Mouse (Mus musculus) cerebellum, postnatal 36 days (tissue): ENCODE results near the gene Fgd2.
"Not testable (repeated sequence)": the region's sequence is repeated elsewhere in the genome, so short reads cannot be mapped to it uniquely, and the experiment has no call there.

ENCODE experiments used
- DNase-seq, 2 experiments: peaks; one replicate each; pipeline ENCODE4 v3.0.0; 2021 to 2022; ENCODE audit warnings: mixed read lengths in 2 of 2

The Fgd2 gene

GRCm38 (mm10) chr17:29337979-29338823, 22.5 kb upstream of the Fgd2 start:
- DNase-seq, result peak in 1 of 2 experiments; percentile 1

DNA sequence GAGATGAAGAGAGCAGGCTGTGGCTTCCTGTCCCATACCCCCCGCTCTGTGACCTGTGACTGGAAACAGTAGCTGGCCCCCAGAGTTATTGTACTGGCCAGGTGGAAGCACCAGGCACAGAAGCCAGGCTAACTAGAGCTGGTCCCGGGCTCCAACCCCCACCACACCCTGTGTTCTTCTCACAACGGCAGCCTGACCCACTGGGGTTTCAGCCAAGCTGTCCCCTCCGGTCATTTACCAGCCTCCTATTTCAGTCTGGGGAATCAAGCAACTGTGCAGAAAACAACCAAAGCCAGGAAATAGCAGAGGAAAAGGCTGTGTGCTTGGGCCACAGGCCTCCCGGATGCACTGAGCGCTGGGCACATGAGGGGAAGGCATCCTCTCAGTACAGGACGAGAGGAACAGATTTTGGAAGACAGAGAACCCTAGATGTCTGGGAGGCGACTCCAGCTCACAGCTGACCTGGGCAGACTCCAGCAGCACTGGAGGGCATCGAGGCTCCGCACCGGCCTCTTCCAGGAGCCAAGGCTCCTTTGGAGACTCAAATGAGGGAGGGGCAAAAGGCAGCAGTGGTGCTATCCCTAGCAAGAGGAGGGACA, 21.4 kb upstream of the Fgd2 start:
- DNase-seq, result peak in 1 of 2 experiments; percentile 38

DNA sequence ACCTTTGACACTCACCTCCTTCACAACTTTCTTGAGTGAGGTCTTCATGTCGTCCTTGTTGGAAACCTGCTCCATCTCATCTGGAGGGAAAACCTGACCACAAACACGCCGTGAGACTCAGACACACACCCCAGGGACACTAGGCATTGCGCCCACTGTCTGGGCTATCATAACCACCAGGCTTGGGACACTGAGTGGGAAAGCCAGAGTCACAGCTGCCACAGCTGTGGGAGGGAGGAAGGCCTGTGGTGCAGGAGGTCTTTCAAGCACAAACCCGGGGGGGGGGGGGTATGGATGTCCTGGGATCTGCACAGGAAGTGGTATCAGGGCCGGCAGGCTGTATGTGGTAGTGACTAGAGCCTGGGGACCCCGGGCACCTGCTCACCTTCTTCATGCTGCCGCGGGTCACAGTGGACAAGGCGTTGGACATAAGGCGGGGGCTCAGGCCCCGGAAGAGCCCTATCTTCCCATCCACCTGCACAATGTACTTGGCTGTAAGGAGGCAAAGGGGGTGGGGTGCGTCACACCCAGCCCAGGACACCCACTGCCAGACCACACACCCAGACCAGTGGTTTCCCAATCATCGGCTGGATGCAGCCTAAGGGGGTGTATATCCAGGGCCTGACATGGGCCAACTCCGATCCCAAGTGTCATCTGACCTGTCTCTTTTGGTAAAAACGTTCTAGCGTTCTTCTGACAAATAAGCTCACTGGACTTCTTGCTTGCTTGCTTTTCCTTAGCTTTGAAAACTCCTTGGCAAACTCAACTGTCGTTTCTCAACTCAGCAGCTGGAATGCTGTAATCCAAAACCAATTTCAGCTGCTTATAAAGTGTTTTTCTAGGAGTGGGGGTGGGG, 20.1 kb upstream of the Fgd2 start:
- DNase-seq, result no peak

DNA sequence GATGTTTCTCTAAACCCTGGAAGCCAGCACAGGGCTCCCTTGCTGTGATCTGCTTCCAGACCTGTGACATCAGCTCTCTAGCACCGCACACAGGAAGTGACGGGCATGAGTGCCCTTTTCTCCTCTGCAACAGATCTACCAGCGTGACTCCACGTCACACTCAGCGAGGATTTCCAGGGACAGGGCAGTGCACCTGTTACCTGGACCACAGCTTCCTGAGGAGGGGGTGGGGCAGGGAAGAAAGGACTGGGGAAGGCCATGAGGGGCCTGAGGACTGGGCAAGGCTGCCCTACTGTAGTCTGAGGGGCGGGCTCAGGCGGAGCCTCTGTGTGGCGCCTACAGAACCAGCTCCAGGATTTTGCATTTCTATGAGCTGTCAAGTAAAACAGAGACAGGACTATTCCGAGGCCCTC, 19.1 kb upstream of the Fgd2 start:
- DNase-seq, result no peak

DNA sequence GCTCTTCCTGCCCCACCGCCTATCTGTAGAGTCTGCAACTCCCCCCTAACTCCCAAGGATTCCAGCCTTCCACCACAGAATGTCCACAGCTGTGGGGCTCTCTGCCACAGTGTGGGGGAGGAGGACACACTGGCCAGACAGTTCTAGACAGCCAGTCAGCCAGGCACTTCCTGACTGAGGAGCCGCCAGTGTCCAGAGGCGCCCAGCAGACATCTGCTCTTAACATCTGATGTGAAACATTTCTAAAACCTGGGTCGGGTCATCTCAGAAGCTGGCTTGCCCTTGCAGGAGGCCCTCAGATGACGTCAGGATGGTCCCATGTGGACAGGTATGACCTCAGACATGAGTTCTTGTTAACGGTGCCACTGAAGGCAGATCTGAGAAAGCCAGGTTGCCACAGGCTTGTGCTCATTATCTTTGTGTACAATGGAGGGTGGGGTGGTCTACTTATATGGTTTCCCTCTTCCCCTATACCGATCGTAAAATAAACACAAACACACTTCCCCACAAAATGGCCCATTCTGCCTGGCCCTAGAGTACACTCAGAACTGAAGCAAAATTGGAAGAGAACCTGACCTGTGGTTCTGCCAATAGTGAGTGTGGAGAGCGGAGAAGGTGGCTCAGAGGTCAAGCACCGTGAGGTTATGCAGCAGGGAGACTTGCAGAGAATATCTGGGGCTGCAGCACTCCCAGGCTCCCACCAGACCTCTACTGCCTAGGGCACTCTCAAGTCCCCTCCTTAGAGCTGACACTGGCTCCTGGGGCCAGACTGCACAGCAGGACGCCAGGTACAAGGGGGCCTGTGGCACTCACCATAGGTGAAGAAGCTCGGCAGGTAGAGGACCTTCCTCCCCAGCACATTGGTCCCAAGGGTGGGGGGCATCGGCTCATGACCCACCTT, 18.5 kb upstream of the Fgd2 start:
- DNase-seq, result no peak

GRCm38 (mm10) chr17:29343241-29343640, 17.5 kb upstream of the Fgd2 start:
- DNase-seq, result no peak

DNA sequence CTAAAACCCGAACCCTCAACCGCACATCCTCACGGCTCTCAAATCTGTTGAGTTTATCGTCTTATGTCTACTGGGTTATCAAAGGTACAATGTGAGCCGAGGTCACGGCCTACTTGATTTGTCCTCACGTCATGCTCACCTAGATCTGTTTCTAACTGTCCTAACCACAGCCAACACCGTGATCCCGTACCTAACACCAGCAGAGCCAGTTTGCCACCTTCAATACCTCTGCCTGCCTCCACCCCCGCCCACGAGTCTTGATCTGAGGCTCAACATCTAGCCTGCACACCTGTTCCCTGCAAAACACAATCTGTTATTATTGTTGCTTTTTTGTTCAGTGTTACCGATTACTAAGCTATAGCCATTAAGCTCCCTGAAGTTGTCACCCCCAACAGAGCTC, 15.4 kb upstream of the Fgd2 start:
- DNase-seq, result no peak

GRCm38 (mm10) chr17:29346496-29347125, 14.1 kb upstream of the Fgd2 start:
- peak in 1 of 2 experiments; percentile 40 for DNase-seq

DNA sequence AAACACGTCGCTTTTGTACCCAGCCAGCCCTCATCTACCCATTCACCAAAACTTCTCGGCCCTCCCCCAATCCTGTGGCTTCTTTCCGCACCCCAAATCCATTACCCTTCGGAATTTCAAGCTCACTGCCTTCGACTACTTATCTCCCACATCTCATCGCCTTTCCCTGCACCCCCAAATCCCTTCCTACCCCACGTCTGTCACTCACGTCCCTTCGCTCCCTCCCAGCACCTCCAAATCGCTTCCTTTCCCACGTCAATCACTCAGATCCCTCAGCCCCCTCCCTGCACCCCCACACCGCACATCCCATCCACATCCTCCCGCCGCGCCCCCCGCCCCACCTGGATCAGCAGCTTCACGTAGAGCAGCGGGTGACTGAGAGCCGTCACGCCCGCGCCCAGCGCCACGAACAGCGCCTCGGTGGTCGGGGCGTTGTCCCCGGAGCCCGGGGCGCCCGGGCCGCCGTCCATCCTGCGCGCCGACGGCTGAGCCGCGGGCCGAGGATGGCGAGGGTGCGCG, 13.5 kb upstream of the Fgd2 start:
- DNase-seq, result peak in 1 of 2 experiments; percentile 45

DNA sequence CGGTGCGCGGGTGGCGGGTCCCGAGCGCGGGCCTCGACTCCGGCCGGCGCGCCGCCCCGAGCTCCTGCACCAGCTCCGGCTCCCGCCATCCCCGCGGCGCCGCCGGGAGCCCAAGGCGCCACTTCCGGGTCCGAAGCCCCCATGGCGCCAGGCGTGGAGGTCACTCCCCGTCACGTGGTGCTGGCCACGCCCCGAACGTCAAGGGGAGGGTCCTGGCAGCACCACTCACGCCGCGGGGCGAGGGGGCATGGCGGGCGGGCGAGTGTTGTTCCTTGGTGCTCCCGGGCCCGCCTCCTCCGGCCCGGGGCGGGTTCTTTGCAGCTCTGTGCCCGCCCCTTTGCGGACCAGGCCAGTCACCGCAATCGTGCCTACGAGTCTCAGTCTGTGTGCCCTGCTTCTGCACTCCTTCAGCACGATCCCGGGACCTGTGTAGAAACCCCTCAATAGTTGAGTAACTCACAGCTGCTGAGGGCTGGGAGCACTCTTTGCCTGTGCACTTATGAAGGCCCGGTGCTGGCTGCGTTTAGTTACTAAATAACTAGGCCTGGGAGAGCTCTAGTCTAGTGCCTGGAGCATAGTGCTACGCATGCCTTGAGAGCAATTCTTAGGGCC, 13.0 kb upstream of the Fgd2 start, which contains the start of gene Mtch1:
Mtch1 (minus strand) TSS at position 290 of the 612 bp plus-strand sequence.
- peak; percentile 95 to 98 for DNase-seq

DNA sequence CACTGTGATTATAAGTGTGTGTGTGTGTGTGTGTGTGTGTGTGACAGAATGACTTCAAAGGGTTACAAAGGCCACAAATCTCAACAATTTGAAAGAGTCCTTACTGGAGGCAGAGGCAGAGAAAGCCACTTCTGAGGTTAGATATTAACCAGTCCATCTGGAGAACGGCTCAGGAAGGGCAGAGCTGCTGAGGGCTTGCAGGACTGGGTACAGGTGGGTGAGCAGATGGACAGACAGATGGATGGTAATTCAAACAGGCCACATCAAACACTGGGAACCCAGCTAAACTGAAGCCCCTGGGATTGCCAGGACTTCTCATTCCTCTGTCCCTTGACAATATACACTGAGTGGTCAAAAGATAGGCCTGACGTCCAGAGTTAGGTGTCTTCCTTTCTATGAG, 11.7 kb upstream of the Fgd2 start:
- DNase-seq, result peak in 1 of 2 experiments; percentile 34

GRCm38 (mm10) chr17:29351056-29351455, 9.7 kb upstream of the Fgd2 start:
- DNase-seq, result not testable (repeated sequence)

DNA sequence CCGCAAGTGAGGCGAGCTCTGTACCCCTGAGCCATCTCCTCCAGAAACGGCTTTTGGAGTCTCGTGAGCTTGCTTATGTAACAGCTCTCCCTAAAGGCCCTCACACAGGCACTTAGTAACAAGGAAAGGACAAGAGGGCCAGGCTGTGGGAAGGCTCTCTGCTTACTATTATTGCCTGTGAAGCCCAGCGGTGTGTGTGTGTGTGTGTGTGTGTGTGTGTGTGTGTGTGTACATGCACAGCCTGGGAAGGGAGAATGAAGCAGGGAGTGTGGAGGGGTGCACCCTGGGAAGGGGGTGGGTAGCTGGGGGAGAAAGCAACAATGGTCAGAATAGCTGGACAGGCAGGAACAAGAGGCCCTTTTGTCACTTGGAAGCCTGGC, 5.3 kb upstream of the Fgd2 start:
- DNase-seq, result no peak

DNA sequence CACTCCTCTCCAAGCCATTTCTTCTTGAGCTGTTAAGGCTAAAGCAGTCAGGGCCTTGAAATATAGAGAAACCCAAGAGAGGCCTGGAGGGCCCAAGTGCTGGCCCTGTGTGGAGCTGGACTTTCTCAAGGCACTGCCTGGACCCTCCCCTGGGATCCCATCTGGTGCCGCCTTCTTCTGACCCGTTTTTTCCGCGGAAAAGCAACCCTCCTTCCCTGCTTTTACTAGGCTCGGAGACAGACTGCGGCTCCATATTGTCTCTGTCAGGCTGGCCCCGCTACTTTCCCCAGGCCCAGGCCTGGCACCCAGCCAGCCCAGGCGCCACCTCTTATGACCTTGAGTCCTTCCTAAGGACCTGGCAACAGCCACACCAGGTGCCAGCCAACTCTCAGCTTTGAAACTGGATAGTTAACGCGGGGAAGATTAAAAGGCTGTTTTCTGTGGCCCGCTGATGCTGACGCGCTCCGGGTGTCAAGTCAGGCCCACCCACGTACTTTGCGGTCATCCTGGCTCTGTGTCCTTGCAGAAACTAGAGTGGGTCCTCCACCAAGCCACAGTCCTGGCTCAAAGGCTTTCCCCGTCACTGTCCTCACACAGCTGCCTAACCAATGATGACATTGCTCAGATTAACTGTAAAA, 4.8 kb upstream of the Fgd2 start:
- peak in 1 of 2 experiments; percentile 41 for DNase-seq

GRCm38 (mm10) chr17:29356479-29356856, 4.2 kb upstream of the Fgd2 start:
- DNase-seq, result peak in 1 of 2 experiments; percentile 31

- DNase-seq, result no peak
Observed at GRCm38 (mm10) chr17:29356882-29357281, 3.8 kb upstream of the Fgd2 start.

DNA sequence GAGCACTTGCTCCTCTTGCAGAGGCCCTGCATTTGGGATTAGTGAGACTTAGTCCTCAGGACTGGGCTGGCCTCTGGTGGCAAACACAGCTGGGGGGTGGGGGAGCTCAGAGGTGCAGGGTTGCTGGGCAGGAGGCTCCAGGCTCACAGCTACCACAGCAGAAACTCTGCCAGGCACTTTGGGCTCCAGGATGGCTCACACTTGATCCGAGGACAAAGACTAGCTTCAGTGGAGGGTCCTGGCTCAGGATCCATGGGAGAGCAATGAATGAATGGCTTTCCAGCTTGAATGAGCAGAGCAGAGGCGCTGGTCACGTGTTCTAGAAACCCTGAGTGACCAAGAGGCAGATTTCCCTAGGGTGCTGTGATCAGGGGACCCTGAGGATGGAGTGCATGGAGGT, 1.8 kb upstream of the Fgd2 start:
- DNase-seq, result no peak

- DNase-seq, result no peak
Observed at GRCm38 (mm10) chr17:29361982-29362691, 1.4 kb downstream of the Fgd2 start.

- DNase-seq, result no peak
Observed at GRCm38 (mm10) chr17:29363109-29363508, 2.4 kb downstream of the Fgd2 start.

GRCm38 (mm10) chr17:29365105-29365621, 4.4 kb downstream of the Fgd2 start:
- peak; percentile 39 to 51 for DNase-seq
